Mouse (Mus musculus): ENCODE results near the gene Tubgcp4.
"Not testable (repeated sequence)": the region's sequence is repeated elsewhere in the genome, so short reads cannot be mapped to it uniquely, and the experiment has no call there.

Tubgcp4 gene

GRCm38 (mm10) chr2:121170481-121170971 is at the start of gene Tubgcp4:
Tubgcp4 (plus strand) TSS chr2:121170654.
- no peak for DNase-seq

- DNase-seq: not testable (repeated sequence)
Observed at GRCm38 (mm10) chr2:121126302-121126701, 44.2 kb upstream of the Tubgcp4 start.

- no peak for DNase-seq
Observed at GRCm38 (mm10) chr2:121127536-121127935, 42.9 kb upstream of the Tubgcp4 start.

GRCm38 (mm10) chr2:121128865-121129620 is 41.4 kb upstream of the Tubgcp4 start:
- no peak for DNase-seq

GRCm38 (mm10) chr2:121132822-121133221 is 37.6 kb upstream of the Tubgcp4 start:
- DNase-seq: no peak

GRCm38 (mm10) chr2:121137371-121137770 is 33.1 kb upstream of the Tubgcp4 start:
- DNase-seq: no peak

GRCm38 (mm10) chr2:121139266-121140017 is 31.0 kb upstream of the Tubgcp4 start:
- DNase-seq: no peak

GRCm38 (mm10) chr2:121140018-121140882 is 30.2 kb upstream of the Tubgcp4 start, which contains the start of the genes Adal and Lcmt2:
Adal (plus strand) TSS chr2:121140428.
Lcmt2 (minus strand) TSS chr2:121140653.
- peak; percentile 93 for DNase-seq

- no peak for DNase-seq
Observed at GRCm38 (mm10) chr2:121141216-121142035, 29.0 kb upstream of the Tubgcp4 start.

- no peak for DNase-seq
Observed at GRCm38 (mm10) chr2:121142415-121142814, 28.0 kb upstream of the Tubgcp4 start.

- DNase-seq: no peak
Observed at GRCm38 (mm10) chr2:121149679-121150078, 20.8 kb upstream of the Tubgcp4 start.

GRCm38 (mm10) chr2:121153100-121153499 is 17.4 kb upstream of the Tubgcp4 start:
- DNase-seq: no peak

- no peak for DNase-seq
Observed at GRCm38 (mm10) chr2:121169173-121169572, 1.3 kb upstream of the Tubgcp4 start.

GRCm38 (mm10) chr2:121169902-121170301 is 552 bp upstream of the Tubgcp4 start:
- DNase-seq: no peak

- peak; percentile 89 for DNase-seq
Observed at GRCm38 (mm10) chr2:121170980-121171742, 707 bp downstream of the Tubgcp4 start, which contains the start of gene Zscan29. Zscan29 (minus strand) TSS chr2:121171125.

GRCm38 (mm10) chr2:121178828-121179479 is 8.5 kb downstream of the Tubgcp4 start:
- DNase-seq: no peak

GRCm38 (mm10) chr2:121183431-121183830 is 13.0 kb downstream of the Tubgcp4 start:
- no peak for DNase-seq

GRCm38 (mm10) chr2:121184142-121184541 is 13.7 kb downstream of the Tubgcp4 start:
- no peak for DNase-seq

- DNase-seq: no peak
Observed at GRCm38 (mm10) chr2:121188530-121188929, 18.1 kb downstream of the Tubgcp4 start.

GRCm38 (mm10) chr2:121195466-121195865 is 25.0 kb downstream of the Tubgcp4 start:
- peak; percentile 54 for DNase-seq

All from right cerebral cortex, adult 18-20 months (tissue).